Mouse (Mus musculus) limb, embryonic 13.5 days (tissue): ENCODE measurements around the gene Ptprj. TPM values are rescaled to one million over a fixed set of nuclear protein-coding genes. Genes with fewer than 3 reads are reported as not detected.

Source experiments
- ATAC-seq: fragments of 200-750 bp; cut with Nextera tagmentation; 2 replicates; pipeline ENCODE4 v1.8.0; 2017; ENCODE audit warnings: low read depth, moderate number of reproducible peaks, moderate TSS enrichment; ENCODE audit not compliant: low FRiP score
- H3K27ac ChIP-seq: fragments of 300-500 bp; sonication (generic); 2 replicates; pipeline ENCODE4 v1.5.1; 2015; ENCODE audit warnings: inconsistent platforms, mild to moderate bottlenecking, moderate library complexity
- H3K27me3 ChIP-seq: fragments of 300-500 bp; sonication (generic); 2 replicates; pipeline ENCODE4 v1.6.1; 2015; ENCODE audit warnings: mild to moderate bottlenecking, inconsistent platforms
- H3K36me3 ChIP-seq: fragments of 300-500 bp; sonication (generic); 2 replicates; pipeline ENCODE4 v1.6.1; 2015; ENCODE audit warnings: inconsistent platforms, mild to moderate bottlenecking, moderate library complexity
- H3K4me1 ChIP-seq: fragments of 300-500 bp; sonication (generic); 2 replicates; pipeline ENCODE4 v1.6.1; 2015; ENCODE audit warnings: inconsistent platforms
- H3K4me2 ChIP-seq: fragments of 300-500 bp; sonication (generic); replicated peaks from 2 replicates; pipeline ENCODE4 v1.6.1; 2015; ENCODE audit warnings: inconsistent platforms, mild to moderate bottlenecking, moderate library complexity
- H3K4me3 ChIP-seq: fragments of 300-500 bp; sonication (generic); 2 replicates; pipeline ENCODE4 v1.5.1; 2015; ENCODE audit warnings: moderate library complexity, mild to moderate bottlenecking, inconsistent platforms
- H3K9ac ChIP-seq: fragments of 300-500 bp; sonication (generic); 2 replicates; pipeline ENCODE4 v1.6.1; 2015; ENCODE audit warnings: mild to moderate bottlenecking, inconsistent platforms
- H3K9me3 ChIP-seq: fragments of 300-500 bp; sonication (generic); 2 replicates; pipeline ENCODE4 v1.6.1; 2016; ENCODE audit warnings: inconsistent platforms
- WGBS: fragments of 180-500 bp; shearing (Covaris S2); methylation state at CpG from one replicate; pipeline ENCODE4 v1.1.7; 2015; 5-methylcytosine and 5-hydroxymethylcytosine counted together
- polyA plus RNA-seq: library from polyadenylated mRNA; unstranded; fragments of >200 nt; fragmentation: Nextera tagmentation; extraction: Ambion mirVana; gene quantifications from 2 replicates; pipeline ENCODE4 v1.2.1, GENCODE M21; 2015

The Ptprj gene
- polyA plus RNA-seq, 1 experiment from 2014 or later, result 1.6 TPM

DNA sequence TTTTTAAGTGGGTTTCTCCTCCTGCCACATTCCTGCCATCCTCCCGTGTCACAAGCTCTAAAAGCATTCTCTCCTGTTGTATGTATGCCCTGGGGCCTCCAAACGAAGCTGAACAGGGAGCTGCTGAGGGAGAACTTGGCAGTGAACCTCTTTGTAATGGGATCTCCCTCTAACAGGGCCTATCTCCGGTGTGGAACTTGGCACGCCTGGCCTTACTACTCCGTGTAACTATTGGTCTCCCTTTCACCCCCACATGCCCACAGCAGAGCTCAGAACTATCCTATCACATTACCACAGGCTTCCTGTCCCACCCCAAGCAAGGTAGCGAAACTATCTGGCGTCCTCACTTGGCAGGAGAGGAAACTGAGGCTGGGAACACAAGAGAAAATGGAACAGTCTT, 14.4 kb downstream of the Ptprj start:
- no peak overlapping the region for H3K4me3 ChIP-seq
- no peak overlapping the region for H3K27ac ChIP-seq
- H3K9me3 ChIP-seq, result no peaks in the 10 kb centered on the region
- H3K4me2 ChIP-seq, result no peak overlapping the region
- no peak overlapping the region for H3K9ac ChIP-seq
- no peaks in the 10 kb centered on the region for H3K36me3 ChIP-seq
- no peak for ATAC-seq
- WGBS, result 54% methylated on average over 7 of the region's 7 CpGs
- H3K4me1 ChIP-seq, result peaks cover 12% of the 10 kb centered on the region
- H3K27me3 ChIP-seq, result peaks cover 20% of the 10 kb centered on the region

- WGBS, result 69% methylated on average over 7 of the region's 7 CpGs
- Histone ChIP-seq H3K4me3 (no peak overlapping the region), H3K27me3 (peaks cover 20% of the 10 kb centered on the region), H3K4me1 (peaks cover 12% of the 10 kb centered on the region), H3K9me3 (no peaks in the 10 kb centered on the region), H3K9ac (no peak overlapping the region), H3K36me3 (no peaks in the 10 kb centered on the region), H3K4me2 (no peak overlapping the region), H3K27ac (no peak overlapping the region)
- peak; percentile 32; the same call in 1 of the 2 replicates for ATAC-seq
These were observed 15.1 kb downstream of the Ptprj start for GRCm38 (mm10) chr2:90565192-90565929.

DNA sequence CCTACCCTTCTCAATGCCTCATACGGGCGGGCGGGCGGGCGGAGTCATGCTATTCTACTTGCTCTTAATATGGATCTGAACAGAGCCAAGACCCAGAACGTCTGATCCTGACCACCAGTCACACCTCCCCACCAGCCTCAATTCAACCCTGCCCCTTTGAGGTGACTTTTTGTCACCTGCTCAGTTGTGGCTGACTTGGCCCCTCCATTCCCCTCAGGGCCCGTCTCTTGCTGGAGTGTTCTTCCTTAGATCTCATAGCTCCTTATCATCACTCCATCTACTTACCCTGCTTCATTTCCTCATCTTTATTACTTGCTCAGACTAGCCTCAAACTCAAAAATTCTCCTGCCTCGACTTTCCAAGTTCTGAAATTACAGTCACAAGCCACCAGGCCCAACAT, 15.9 kb downstream of the Ptprj start:
- no peak for ATAC-seq
- no peak overlapping the region for H3K9ac ChIP-seq
- peaks cover 20% of the 10 kb centered on the region for H3K27me3 ChIP-seq
- 78% methylated on average over 8 of the region's 8 CpGs for WGBS
- no peak overlapping the region for H3K4me3 ChIP-seq
- no peaks in the 10 kb centered on the region for H3K9me3 ChIP-seq
- H3K36me3 ChIP-seq, result no peaks in the 10 kb centered on the region
- no peak overlapping the region for H3K4me2 ChIP-seq
- peaks cover 12% of the 10 kb centered on the region for H3K4me1 ChIP-seq
- H3K27ac ChIP-seq, result no peak overlapping the region

GRCm38 (mm10) chr2:90563171-90563570, 17.3 kb downstream of the Ptprj start:
- H3K27ac ChIP-seq, result no peak overlapping the region
- no peak overlapping the region for H3K4me3 ChIP-seq
- 67% methylated on average over 4 of the region's 4 CpGs for WGBS
- H3K4me1 ChIP-seq, result peaks cover 12% of the 10 kb centered on the region
- H3K9me3 ChIP-seq, result no peaks in the 10 kb centered on the region
- no peaks in the 10 kb centered on the region for H3K36me3 ChIP-seq
- no peak for ATAC-seq
- no peak overlapping the region for H3K4me2 ChIP-seq
- peaks cover 17% of the 10 kb centered on the region for H3K27me3 ChIP-seq
- no peak overlapping the region for H3K9ac ChIP-seq

DNA sequence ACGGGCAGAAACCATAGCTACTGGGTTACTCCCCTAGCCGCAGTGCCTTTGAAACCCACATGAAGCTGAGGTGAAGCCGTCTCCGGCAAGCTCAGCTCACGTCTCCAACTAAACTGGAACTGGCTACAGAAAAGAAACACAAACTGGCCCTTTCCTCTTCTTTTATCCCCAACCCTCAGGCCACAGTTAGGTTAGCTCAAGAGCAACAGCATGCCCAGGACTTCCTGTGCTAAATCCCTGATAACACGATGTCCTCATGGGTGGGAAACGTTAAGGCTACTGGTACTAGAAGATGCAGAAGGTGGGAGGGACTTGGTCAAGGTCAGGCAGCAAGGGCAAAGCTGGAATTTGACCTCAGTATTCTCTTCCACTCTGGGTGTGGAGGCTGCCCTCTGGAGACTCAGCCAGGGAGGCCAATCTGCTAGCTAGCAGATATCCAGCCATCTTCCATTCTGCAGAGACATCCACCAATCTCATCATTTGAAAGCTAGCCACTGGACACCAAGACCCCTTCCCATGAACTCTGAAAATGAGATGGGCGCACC, 18.2 kb downstream of the Ptprj start:
- ATAC-seq, result no peak
- no peaks in the 10 kb centered on the region for H3K9me3 ChIP-seq
- no peak overlapping the region for H3K27ac ChIP-seq
- peaks cover 12% of the 10 kb centered on the region for H3K4me1 ChIP-seq
- no peak overlapping the region for H3K4me3 ChIP-seq
- H3K36me3 ChIP-seq, result no peaks in the 10 kb centered on the region
- WGBS, result 68% methylated on average over 8 of the region's 8 CpGs
- peaks cover 12% of the 10 kb centered on the region for H3K27me3 ChIP-seq
- H3K9ac ChIP-seq, result no peak overlapping the region
- H3K4me2 ChIP-seq, result no peak overlapping the region

- Histone ChIP-seq H3K36me3 (no peaks in the 10 kb centered on the region), H3K4me2 (no peak overlapping the region), H3K9me3 (no peaks in the 10 kb centered on the region), H3K27ac (no peak overlapping the region), H3K9ac (no peak overlapping the region), H3K27me3 (peaks cover 6% of the 10 kb centered on the region; the same call in 1 of the 2 replicates), H3K4me3 (no peak overlapping the region), H3K4me1 (peaks cover 4% of the 10 kb centered on the region; the same call in 1 of the 2 replicates)
- WGBS, result 59% methylated on average over 6 of the region's 6 CpGs
- peak; percentile 37; the same call in 1 of the 2 replicates for ATAC-seq
These were observed 20.1 kb downstream of the Ptprj start for GRCm38 (mm10) chr2:90560197-90560843.

- H3K27ac ChIP-seq, result no peak overlapping the region
- H3K36me3 ChIP-seq, result no peaks in the 10 kb centered on the region
- 89% methylated on average over 12 of the region's 12 CpGs for WGBS
- H3K4me2 ChIP-seq, result no peak overlapping the region
- peaks cover 3% of the 10 kb centered on the region; the same call in 1 of the 2 replicates for H3K4me1 ChIP-seq
- H3K27me3 ChIP-seq, result peaks cover 6% of the 10 kb centered on the region; the same call in 1 of the 2 replicates
- H3K9me3 ChIP-seq, result no peaks in the 10 kb centered on the region
- no peak overlapping the region for H3K9ac ChIP-seq
- H3K4me3 ChIP-seq, result no peak overlapping the region
- no peak for ATAC-seq
These were observed 20.7 kb downstream of the Ptprj start for GRCm38 (mm10) chr2:90559688-90560196.

- H3K4me3 ChIP-seq, result no peak overlapping the region
- H3K27ac ChIP-seq, result no peak overlapping the region
- H3K36me3 ChIP-seq, result no peaks in the 10 kb centered on the region
These were observed 21.3 kb downstream of the Ptprj start for GRCm38 (mm10) chr2:90559015-90559687.

DNA sequence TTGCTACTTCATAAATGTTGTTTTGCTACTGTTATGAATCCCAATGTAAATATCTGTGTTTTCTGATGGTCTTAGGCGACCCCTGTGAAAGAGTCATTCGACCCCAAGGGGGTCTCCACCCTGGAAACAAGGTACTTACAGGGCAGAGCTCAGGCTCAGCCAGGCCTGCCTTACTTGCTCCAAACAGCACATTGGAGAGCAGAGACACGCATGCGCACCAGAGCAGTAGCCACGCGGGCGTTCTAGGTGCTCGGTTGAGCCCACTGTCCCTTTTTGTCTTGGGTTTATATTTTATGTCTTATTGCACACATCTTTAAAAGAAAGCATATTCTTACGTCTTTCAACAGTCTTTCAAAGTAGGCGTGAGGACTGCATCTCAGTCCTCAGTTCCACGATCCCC, 22.1 kb downstream of the Ptprj start:
- ATAC-seq, result no peak
- Histone ChIP-seq H3K36me3 (no peaks in the 10 kb centered on the region), H3K4me2 (no peak overlapping the region), H3K9ac (no peak overlapping the region), H3K27me3 (peaks cover 10% of the 10 kb centered on the region; the same call in 1 of the 2 replicates), H3K4me3 (no peak overlapping the region), H3K27ac (no peak overlapping the region), H3K4me1 (peaks cover 3% of the 10 kb centered on the region; the same call in 1 of the 2 replicates), H3K9me3 (no peaks in the 10 kb centered on the region)
- WGBS, result 83% methylated on average over 11 of the region's 11 CpGs

More at GRCm38 (mm10) chr2:90559015-90559687, 21.3 kb downstream of the Ptprj start:
- Histone ChIP-seq H3K4me1 (peaks cover 3% of the 10 kb centered on the region; the same call in 1 of the 2 replicates), H3K27me3 (peaks cover 6% of the 10 kb centered on the region; the same call in 1 of the 2 replicates), H3K9me3 (no peaks in the 10 kb centered on the region), H3K9ac (no peak overlapping the region), H3K4me2 (no peak overlapping the region)
- WGBS, result 68% methylated on average over 2 of the region's 2 CpGs
- ATAC-seq, result no peak

- WGBS, result 69% methylated on average over 3 of the region's 3 CpGs
- H3K9me3 ChIP-seq, result no peaks in the 10 kb centered on the region
- no peak overlapping the region for H3K27ac ChIP-seq
- H3K9ac ChIP-seq, result no peak overlapping the region
- no peaks in the 10 kb centered on the region for H3K36me3 ChIP-seq
- H3K27me3 ChIP-seq, result peaks cover 10% of the 10 kb centered on the region; the same call in 1 of the 2 replicates
- peaks cover 3% of the 10 kb centered on the region; the same call in 1 of the 2 replicates for H3K4me1 ChIP-seq
- ATAC-seq, result no peak
- H3K4me3 ChIP-seq, result no peak overlapping the region
- no peak overlapping the region for H3K4me2 ChIP-seq
These were observed 22.5 kb downstream of the Ptprj start for GRCm38 (mm10) chr2:90557913-90558312.

DNA sequence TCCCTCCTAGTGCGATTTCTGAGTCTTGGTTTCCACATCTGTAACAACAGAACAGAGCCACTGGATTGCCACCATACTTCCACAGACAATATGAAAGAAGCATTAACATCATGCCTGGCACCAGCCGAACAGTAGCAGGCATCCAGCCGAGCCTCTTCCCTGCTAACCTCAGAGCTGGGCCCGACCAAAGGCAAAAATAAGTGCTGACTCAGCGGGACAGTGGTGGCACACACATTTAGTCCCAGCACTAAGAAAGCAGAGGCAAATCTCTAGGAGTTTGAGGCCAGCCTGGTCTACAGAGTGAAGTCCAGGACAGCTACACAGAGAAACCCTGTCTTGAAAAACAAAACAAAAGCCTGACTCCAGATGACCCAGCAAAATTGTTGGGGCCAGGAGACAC, 24.7 kb downstream of the Ptprj start:
- H3K9me3 ChIP-seq, result no peaks in the 10 kb centered on the region; the same call in 1 of the 2 replicates
- peaks cover 3% of the 10 kb centered on the region; the same call in 1 of the 2 replicates for H3K27me3 ChIP-seq
- H3K9ac ChIP-seq, result no peak overlapping the region
- H3K4me1 ChIP-seq, result no peaks in the 10 kb centered on the region
- no peak overlapping the region for H3K4me2 ChIP-seq
- H3K27ac ChIP-seq, result no peak overlapping the region
- ATAC-seq, result no peak
- 76% methylated on average over 5 of the region's 5 CpGs for WGBS
- no peak overlapping the region for H3K4me3 ChIP-seq
- no peaks in the 10 kb centered on the region for H3K36me3 ChIP-seq
